ENCODE assay signal across 19 mouse cellular contexts in genomic region chr5:122240989-122241388, GRCm38 (mm10). TPM values are rescaled to one million over a fixed set of nuclear protein-coding genes. Genes with fewer than 3 reads are reported as not detected.
A peak's percentile ranks its signal among the peaks of the same experiment; 100 is the strongest.
DNase-seq lines count a peak whose midpoint lies in the region; ATAC-seq and TF ChIP-seq lines count a peak whose summit lies in the region.
"Had no signal": no experiment of that assay in that cellular context is flagged by ENCODE, and none has a peak within 500 bp of the region (broad histone marks: within the 10 kb centered on the region; RNA-seq: fewer than 3 reads in every experiment).

No protein-coding gene starts in this region.

- no peak overlapping the region for H3K9ac ChIP-seq in embryonic facial prominence, embryonic 14.5 days (ENCODE audit: low read depth, low read length)
- no peak overlapping the region for H3K9ac ChIP-seq in liver, embryonic 11.5 days (ENCODE audit: low read depth, low read length)
- H3K9ac ChIP-seq: forebrain, embryonic 12.5 days; heart, embryonic 13.5 days had no signal

- DNase-seq in frontal cortex, postnatal 14 days (ENCODE audit: low spot score in 2 of 2): no peak
- peak; percentile 78 for DNase-seq in brain, adult 2 months (ENCODE audit: low read depth, low spot score)
- DNase-seq in embryonic facial prominence, embryonic 14.5 days (ENCODE audit: low spot score): peak; percentile 48
- no peak for DNase-seq in adrenal gland, postnatal 14 days
- no peak for DNase-seq in cerebellum, postnatal 14 days
- DNase-seq in liver, embryonic 11.5 days (ENCODE audit: low spot score): no peak
- DNase-seq: adrenal gland, adult 2 months; adrenal gland, postnatal 36 days; cerebellum, adult 8-10 months; gastrocnemius, postnatal 36 days; heart, adult 11 months; heart, postnatal 36 days had no signal

- H3K27ac ChIP-seq in bone marrow, adult 2 months (ENCODE audit: control insufficient read depth, insufficient read depth, low read depth, low read length, poor library complexity): peak overlapping the region; percentile 67
- H3K27ac ChIP-seq in embryonic facial prominence, embryonic 14.5 days (replicated peaks; ENCODE audit: low read depth, low read length): no peak overlapping the region
- H3K27ac ChIP-seq in liver, embryonic 11.5 days (ENCODE audit: low read depth, low read length): no peak overlapping the region
- H3K27ac ChIP-seq: forebrain, embryonic 12.5 days; heart, embryonic 13.5 days had no signal

- no peak overlapping the region for H3K4me2 ChIP-seq in embryonic facial prominence, embryonic 14.5 days (ENCODE audit: low read depth, low read length)
- no peak overlapping the region for H3K4me2 ChIP-seq in liver, embryonic 11.5 days
- H3K4me2 ChIP-seq: forebrain, embryonic 12.5 days; heart, embryonic 13.5 days had no signal

- WGBS in bone marrow, adult 2 months: 54% methylated on average over 1 of the region's 1 CpGs
- WGBS in embryonic facial prominence, embryonic 14.5 days: 50% methylated on average over 1 of the region's 1 CpGs
- 79% methylated on average over 1 of the region's 1 CpGs for WGBS in liver, embryonic 11.5 days

- H3K9me3 ChIP-seq in embryonic facial prominence, embryonic 14.5 days (ENCODE audit: control insufficient read depth, low read length): no peaks in the 10 kb centered on the region
- no peaks in the 10 kb centered on the region for H3K9me3 ChIP-seq in liver, embryonic 11.5 days (ENCODE audit: control insufficient read depth, low read length)
- H3K9me3 ChIP-seq: forebrain, embryonic 12.5 days; heart, embryonic 13.5 days had no signal

- H3K27me3 ChIP-seq in embryonic facial prominence, embryonic 14.5 days (replicated peaks; ENCODE audit: control insufficient read depth, insufficient read depth, low read length): no peaks in the 10 kb centered on the region
- H3K27me3 ChIP-seq in liver, embryonic 11.5 days (replicated peaks; ENCODE audit: control insufficient read depth, insufficient read depth, low read length): no peaks in the 10 kb centered on the region
- H3K27me3 ChIP-seq: forebrain, embryonic 12.5 days; heart, embryonic 13.5 days had no signal

- ATAC-seq in frontal cortex, adult (ENCODE audit: low TSS enrichment): peak; percentile 16; the same call in 1 of the 2 replicates
- ATAC-seq in embryonic facial prominence, embryonic 14.5 days (ENCODE audit: low read depth): peak; percentile 43; the same call in 1 of the 2 replicates
- no peak for ATAC-seq in liver, embryonic 11.5 days (replicated peaks; ENCODE audit: low FRiP score)
- ATAC-seq: hindbrain, embryonic 16.5 days; inflammation-experienced regulatory T-cells, adult 6 months; intestine, postnatal 0 days had no signal

- no peak for TF ChIP-seq CTCF in bone marrow, adult 2 months (IDR thresholded peaks at IDR 0.05; ENCODE audit: control insufficient read depth, insufficient read depth, low read length)

- peaks cover 10% of the 10 kb centered on the region for H3K4me1 ChIP-seq in bone marrow, adult 2 months (ENCODE audit: control insufficient read depth, insufficient read depth, low read length)
- H3K4me1 ChIP-seq in embryonic facial prominence, embryonic 14.5 days (ENCODE audit: control insufficient read depth, insufficient read depth, low read length): peaks cover under 1% of the 10 kb centered on the region; the same call in 1 of the 2 replicates
- no peaks in the 10 kb centered on the region for H3K4me1 ChIP-seq in liver, embryonic 11.5 days (replicated peaks; ENCODE audit: control insufficient read depth, insufficient read depth, low read length)

- peaks cover 19% of the 10 kb centered on the region for H3K36me3 ChIP-seq in embryonic facial prominence, embryonic 14.5 days (ENCODE audit: control insufficient read depth, insufficient read depth, low read length)
- H3K36me3 ChIP-seq in liver, embryonic 11.5 days (ENCODE audit: control insufficient read depth, insufficient read depth, low read length): no peaks in the 10 kb centered on the region

- H3K4me3 ChIP-seq in bone marrow, adult 2 months (replicated peaks; ENCODE audit: control insufficient read depth, low read depth, low read length): no peak overlapping the region
- no peak overlapping the region for H3K4me3 ChIP-seq in embryonic facial prominence, embryonic 14.5 days (ENCODE audit: low read depth, low read length)
- H3K4me3 ChIP-seq in liver, embryonic 11.5 days (ENCODE audit: low read depth, low read length): no peak overlapping the region
- H3K4me3 ChIP-seq: forebrain, embryonic 12.5 days; heart, embryonic 13.5 days had no signal

- no peak for TF ChIP-seq POLR2A in bone marrow, adult 2 months (IDR thresholded peaks at IDR 0.05; ENCODE audit: borderline replicate concordance, control insufficient read depth, low read depth, low read length)

RNA-seq across cellular contexts. Expression of gene Tctn1, which starts 23.3 kb away (rescaled TPM):
- polyA plus RNA-seq in bone marrow, adult 2 months (2011; ENCODE audit: insufficient read depth, insufficient read length, low replicate concordance, missing spikeins): 6.5 and 17.7 TPM in 2 replicates
- 5.1 and 7.3 TPM in 2 replicates for polyA plus RNA-seq in embryonic facial prominence, embryonic 14.5 days (2014; fragmentation: Nextera tagmentation; extraction: Ambion mirVana)
- total RNA-seq in adrenal gland, postnatal 14 days (2021): 12.7 and 14.5 TPM in 2 replicates
- polyA plus RNA-seq in liver, embryonic 11.5 days (2014; fragmentation: Nextera tagmentation; extraction: Ambion mirVana): 2.1 and 3.1 TPM in 2 replicates

RNA-seq across cellular contexts. Expression of gene Hvcn1, which starts 34.4 kb away (rescaled TPM):
- polyA plus RNA-seq in bone marrow, adult 2 months (2011; ENCODE audit: insufficient read depth, insufficient read length, low replicate concordance, missing spikeins): 18.2 and 30.0 TPM in 2 replicates
- 7.9 and 12.3 TPM in 2 replicates for polyA plus RNA-seq in embryonic facial prominence, embryonic 14.5 days (2014; fragmentation: Nextera tagmentation; extraction: Ambion mirVana)
- total RNA-seq in adrenal gland, postnatal 14 days (2021): 2.4 and 16.0 TPM in 2 replicates
- 3.1 and 4.3 TPM in 2 replicates for polyA plus RNA-seq in liver, embryonic 11.5 days (2014; fragmentation: Nextera tagmentation; extraction: Ambion mirVana)

RNA-seq across cellular contexts. Expression of gene Pptc7, which starts 43.2 kb away (rescaled TPM):
- 5.0 and 7.2 TPM in 2 replicates for polyA plus RNA-seq in bone marrow, adult 2 months (2011; ENCODE audit: insufficient read depth, insufficient read length, low replicate concordance, missing spikeins)
- 7.9 and 8.1 TPM in 2 replicates for polyA plus RNA-seq in embryonic facial prominence, embryonic 14.5 days (2014; fragmentation: Nextera tagmentation; extraction: Ambion mirVana)
- total RNA-seq in adrenal gland, postnatal 14 days (2021): 42.4 and 44.7 TPM in 2 replicates
- polyA plus RNA-seq in liver, embryonic 11.5 days (2014; fragmentation: Nextera tagmentation; extraction: Ambion mirVana): 6.7 and 8.2 TPM in 2 replicates

Comparison
In these comparisons a context has a peak if more than half of its experiments do, and no peak if none do; other contexts are left out.
1. DNase-seq: peak in brain, adult 2 months (single experiment) and embryonic facial prominence, embryonic 14.5 days (single experiment); none in frontal cortex, postnatal 14 days (0 of 2), adrenal gland, postnatal 14 days (single experiment), cerebellum, postnatal 14 days (0 of 2) and liver, embryonic 11.5 days (single experiment).